Mouse (Mus musculus) Muller cell, postnatal 12 days (primary cell): ENCODE results near the gene Vmn2r48.
"Not testable (repeated sequence)": the region's sequence is repeated elsewhere in the genome, so short reads cannot be mapped to it uniquely, and the experiment has no call there.

Experiments
- DNase-seq: peaks from one replicate; pipeline ENCODE4 v3.0.0-alpha.2; 2015; ENCODE audit errors: inconsistent ontology term

The Vmn2r48 gene

DNA sequence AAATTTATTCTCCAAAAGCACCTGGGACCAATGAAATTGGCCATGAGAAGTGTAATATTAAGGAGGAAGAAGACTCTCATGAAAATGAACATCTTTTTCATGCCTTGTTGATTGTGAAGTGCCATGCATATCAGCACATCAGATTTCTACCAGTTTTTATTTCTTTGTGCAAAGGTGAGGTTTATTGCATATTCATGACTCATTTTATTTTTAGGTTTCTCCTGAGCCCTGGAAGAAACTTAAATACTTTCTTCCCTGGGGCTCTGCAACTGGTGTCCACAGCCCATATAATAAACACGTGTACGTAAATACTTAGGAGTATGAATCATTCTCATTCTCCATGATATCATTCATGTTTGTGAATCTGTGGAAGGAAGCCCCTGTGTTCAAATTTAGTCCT lies at the start of gene Vmn2r48:
TSS of gene Vmn2r48 (minus strand) at position 101 of the 400 bp plus-strand sequence.
- DNase-seq = not testable (repeated sequence)

DNA sequence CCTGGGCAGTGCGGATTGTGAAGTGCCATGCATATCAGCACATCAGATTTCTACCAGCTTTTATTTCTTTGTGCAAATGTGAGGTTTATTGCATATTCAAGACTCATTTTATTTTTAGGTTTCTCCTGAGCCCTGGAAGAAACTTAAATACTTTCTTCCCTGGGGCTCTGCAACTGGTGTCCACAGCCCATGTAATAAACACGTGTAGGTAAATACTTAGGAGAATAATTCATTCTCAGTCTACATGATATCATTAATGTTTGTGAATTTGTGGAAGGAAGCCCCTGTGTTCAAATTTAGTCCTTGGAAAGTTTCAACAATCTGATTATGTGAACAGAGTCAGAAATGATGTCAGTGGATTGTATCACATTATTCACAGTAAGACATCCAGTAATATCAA lies 38.8 kb upstream of the Vmn2r48 start, which contains the start of gene Vmn2r49:
TSS of gene Vmn2r49 (minus strand) at position 101 of the 400 bp plus-strand sequence.
- DNase-seq = not testable (repeated sequence)
